Mouse (Mus musculus) bone marrow, adult 2 months (tissue): ENCODE measurements at regions not wholly inside any gene's neighbourhood (a gene's known extent, or its start where the extent isn't known, plus 50 kb on each side); places are given as distances from the start of the nearest gene placed in this dataset.

ENCODE experiments used
- CTCF ChIP-seq: fragments of 200-500 bp; IDR thresholded peaks from 2 replicates; pipeline ENCODE4 v1.5.1; 2011; ENCODE audit warnings: low read length, control low read depth; ENCODE audit not compliant: control insufficient read depth, insufficient read depth
- POLR2A ChIP-seq: fragments of 200-500 bp; IDR thresholded peaks from 2 replicates; pipeline ENCODE4 v1.6.1; 2011; ENCODE audit warnings: low read depth, mild to moderate bottlenecking, control low read depth, low read length, borderline replicate concordance; ENCODE audit not compliant: control insufficient read depth

DNA sequence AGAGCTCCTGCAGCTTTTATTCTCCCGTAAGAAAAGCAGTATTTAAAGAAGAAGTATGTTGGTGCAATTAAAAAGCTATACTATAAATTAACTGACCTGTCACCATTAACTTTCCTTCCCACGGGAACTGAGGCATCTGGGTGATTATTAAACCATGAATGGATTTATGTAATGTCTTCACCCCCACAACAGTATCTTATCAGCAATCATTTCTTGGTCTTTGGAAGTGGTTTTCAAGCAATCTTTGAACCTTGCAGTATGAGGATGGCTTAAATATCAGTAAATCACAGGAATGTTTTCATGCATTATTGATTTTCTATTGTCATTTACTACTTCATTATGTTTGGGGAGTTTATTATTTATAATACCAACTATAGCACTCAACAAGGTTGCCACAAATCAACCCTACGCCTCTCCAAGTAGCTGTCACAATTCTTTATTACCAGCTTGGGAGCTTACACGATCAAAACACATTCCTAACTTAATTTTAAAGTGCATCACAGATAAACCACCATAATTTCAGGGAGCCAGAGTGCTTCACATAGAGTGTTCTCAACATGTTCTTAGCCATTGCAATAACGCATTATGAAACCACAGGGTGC, 2780.0 kb upstream of the Gm6569 start:
- TF ChIP-seq CTCF, result no peak
- TF ChIP-seq POLR2A, result no peak
